Mouse (Mus musculus) heart, postnatal 14 days (tissue): ENCODE data around the gene Magi1. TPM values are rescaled to one million over a fixed set of nuclear protein-coding genes. Genes with fewer than 3 reads are reported as not detected.
"Not testable (repeated sequence)": the region's sequence is repeated elsewhere in the genome, so short reads cannot be mapped to it uniquely, and the experiment has no call there.

ENCODE experiments used
- DNase-seq, 2 experiments: peaks; one replicate each; pipeline ENCODE4 v3.0.0; 2021 to 2022
- intact Hi-C: fragments of 180-260 bp; cut with DNase I; formaldehyde crosslinking; loops from one replicate; pipeline ENCODE4 v1.15.1; 2025
- total RNA-seq, 2 experiments: library from RNA; stranded (reverse); gene quantifications; 2 replicates each; pipeline ENCODE4 v1.2.3; 2021

Gene Magi1
- total RNA-seq, 2 experiments from 2014 or later, result 19.1 to 19.5 TPM

DNA sequence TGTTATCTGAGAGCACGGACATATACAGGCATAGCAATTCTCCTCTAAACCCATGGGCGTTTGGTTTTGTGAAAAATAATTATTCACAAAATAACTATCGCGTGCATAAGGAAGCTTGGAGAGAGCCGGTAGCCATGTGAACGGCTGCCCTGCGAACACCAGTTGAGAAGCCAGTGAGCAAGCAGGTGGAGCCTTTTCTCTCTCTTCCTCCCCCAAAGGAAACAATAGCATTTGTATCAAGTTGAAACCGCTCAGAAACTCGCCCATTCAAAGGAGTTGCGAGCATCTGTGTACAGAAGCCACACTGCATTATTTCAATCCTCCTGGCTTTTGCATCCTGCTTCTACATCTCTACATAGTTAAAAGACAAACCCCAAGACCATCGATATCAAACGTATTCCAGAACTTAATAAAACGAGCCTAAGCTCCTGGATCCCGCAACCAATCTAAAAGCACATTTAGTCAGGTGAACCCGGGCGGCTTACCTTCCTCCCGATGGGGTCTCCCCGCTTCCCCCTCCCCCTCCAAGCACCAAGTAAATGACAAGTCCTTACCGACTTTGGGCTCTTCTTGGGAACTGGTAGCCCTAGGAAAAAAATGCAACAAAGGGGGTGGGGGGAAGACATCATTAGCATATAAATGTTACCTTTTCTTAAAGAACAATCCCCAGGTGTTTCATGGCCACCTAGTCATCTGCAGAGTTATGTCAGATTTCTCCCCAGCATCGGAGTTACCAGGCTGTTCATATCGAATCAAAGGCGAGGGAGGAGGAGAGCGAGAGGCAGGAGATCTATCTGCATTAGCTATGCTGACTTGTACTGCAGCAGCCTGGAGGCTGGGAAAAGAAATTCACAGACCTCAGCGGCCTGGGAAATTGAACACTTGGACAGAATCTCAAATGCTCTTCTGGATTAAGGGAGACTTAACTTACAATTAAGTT lies 566.8 kb downstream of the Magi1 start:
- intact Hi-C loops, result no loop called here
- no peak for DNase-seq

DNA sequence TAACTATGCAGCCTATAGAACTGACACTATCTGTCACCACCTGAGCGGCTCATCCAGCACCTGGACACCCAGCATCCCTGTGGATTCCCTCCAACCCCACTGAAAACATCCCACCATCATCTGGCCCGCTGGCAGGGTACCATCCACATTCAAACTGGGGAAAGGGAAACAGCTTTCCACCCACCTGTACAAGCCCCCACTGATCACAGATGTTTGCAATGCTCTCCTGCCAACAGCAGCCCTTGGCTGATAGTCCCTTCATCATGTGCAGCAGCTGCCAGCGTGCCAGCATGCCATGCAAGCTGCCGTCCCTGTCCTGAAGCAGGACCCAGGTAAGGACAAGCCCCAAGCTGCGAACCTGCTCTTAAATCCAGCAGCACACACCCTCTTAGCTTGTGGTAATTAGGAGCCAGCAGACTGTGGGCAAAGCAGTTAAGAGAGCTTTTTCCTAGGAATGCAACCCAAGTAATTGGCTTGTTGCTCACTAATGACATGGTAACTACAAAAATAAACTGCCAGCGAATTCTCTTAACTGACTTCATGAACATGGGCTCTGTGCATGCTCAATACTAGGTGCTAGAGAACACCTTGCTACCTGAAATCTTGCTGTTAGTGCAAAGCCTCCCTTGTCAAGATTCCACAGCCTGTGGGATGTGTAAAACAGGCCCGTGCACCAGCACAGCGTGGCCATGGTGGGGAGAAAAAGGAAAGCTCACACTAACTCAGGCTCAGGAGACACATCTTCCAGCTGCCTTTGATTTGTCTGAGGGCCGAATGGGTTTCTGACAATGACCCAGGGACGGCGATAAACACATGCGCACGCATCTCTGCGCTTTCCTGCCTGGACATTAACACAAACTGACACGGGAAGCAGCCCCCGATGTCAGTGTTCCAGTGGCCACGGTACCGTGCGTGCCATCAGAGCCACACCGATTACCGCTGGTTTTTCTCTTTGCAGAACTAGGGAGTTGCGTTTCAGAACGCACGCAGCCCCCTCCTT lies 568.2 kb downstream of the Magi1 start:
- intact Hi-C loops, result no loop called here
- no peak for DNase-seq

DNA sequence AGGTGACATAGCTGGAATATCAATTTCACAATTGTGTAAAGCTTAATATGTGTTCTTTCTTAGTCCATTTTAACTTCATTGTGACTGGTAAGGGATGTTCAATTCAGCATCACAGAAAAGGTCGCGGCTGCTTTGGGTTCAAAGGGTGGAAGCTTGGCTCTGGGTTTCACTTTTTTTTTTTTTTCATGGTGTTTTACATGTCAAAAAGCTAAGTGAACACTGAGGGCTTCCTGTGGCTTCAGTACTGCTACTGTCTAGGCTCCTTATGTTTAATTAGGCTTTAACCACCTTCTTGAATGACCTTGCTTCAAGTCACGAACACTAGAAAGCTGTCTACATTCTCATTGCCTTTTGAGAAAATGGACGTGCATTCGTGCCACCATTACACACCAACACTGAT lies 579.4 kb downstream of the Magi1 start:
- intact Hi-C loops, result no loop called here
- no peak for DNase-seq

DNA sequence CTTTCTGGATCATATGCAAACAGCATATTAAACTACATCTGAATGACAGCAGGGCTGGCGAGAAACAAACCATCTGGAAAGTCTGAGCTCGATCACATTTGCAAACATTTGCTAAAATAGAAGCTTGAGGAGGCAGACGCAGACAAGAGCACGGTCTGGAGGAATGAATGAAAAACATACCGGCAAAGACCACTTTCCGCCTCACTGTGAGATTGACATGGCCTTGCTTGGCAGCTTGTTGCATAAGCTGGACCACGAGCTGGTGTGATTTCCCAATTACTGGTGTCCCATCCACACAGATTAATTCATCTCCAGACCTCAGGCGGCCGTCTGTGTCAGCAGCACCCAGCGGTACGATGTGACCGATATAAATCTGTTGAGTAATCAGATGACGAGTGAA lies 584.3 kb downstream of the Magi1 start:
- no peak for DNase-seq
- intact Hi-C loops, result no loop called here

DNA sequence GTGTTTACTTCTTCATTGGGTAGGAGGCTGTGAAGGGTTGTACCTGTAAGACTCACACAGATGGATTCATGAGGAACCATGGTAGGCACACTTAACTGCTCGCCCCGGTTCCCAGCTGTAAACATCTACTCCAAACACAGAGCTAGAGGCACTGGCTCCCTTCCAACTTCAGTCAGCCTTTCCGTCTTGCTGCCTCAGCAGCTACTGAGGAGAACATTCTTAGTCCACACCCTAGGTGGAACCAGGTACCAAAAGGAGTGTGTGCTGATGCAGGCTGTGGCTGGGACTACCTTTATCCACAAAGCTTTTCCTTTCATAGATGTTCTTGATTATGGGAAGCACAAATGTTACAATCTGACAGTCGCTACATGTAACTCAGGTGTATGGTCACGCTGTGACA lies 585.8 kb downstream of the Magi1 start:
- DNase-seq, result no peak
- intact Hi-C loops, result no loop called here

DNA sequence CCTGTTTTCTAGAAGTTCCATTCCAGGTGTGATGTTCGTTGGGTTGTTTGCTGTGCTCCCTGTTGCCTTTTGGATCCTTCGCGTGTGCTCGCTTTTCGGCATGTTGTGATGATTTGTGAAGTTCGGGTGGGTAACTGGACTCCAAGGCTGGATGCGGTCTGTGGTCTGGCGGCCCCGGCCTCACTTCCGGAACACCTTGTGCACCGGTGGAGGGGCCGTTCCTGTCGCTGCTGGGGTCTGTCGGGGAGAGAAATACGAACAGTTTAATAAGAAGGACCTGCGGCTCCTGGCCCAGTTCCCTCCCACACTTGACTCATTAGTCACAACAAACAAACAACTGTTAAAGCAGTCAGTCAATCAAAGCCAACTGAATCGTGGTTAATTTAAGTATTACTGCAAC lies 605.0 kb downstream of the Magi1 start:
- no peak for DNase-seq
- intact Hi-C loops, result no loop called here

DNA sequence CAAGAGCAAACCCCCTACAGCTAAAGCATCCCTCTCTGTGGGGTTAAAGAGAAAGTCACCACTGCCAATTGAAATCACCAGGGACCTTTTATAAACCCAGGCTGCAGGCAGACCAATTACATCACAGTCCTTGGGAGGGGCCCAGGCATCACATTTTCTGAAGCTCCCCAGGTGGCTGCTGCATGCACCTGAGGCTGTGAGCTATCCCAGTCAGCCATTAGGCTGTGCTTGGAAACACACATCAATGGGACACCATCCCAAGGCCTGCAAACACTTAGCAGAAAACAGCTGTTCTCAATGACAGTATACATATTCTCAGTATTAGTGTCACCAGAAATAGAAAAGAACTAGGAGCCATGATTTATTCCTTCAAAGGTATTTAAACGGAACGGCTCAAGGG lies 617.0 kb downstream of the Magi1 start:
- DNase-seq, result no peak
- intact Hi-C loops, result no loop called here

DNA sequence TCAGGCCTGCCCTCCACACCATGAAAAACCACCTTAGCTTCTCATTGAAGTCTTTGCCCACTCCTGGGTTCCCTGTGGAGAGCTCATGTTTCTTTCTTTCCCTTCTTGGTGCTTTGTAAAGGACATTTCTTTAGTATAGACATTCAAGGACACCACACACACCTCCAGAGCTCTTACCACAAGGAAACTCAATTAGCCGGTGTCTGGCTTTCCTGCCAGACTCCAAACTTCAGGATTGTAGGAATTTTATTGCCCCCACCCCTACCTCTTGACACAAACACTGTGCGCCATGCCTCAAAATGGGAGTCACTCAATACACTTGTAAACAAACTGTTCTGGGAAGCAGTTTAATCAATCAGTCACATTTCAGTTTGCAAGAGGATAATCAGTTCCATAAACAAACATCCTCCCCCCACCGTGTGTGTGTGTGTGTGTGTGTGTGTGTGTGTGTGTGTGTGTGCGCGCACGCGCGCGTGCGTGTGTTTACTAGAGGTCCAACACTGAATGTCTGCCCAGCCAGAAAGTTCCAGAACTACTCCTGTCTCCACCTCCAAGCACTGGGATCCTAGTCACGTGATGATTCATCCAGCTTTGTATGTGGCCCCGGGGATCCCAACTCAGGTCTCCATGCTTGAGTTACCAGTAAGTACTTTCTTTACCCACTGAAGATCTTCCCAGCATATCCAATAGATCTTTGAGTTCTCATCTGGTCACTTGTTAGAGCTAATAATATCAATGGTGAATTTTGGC lies 618.5 kb downstream of the Magi1 start:
- intact Hi-C loops, result no loop called here
- no peak for DNase-seq

DNA sequence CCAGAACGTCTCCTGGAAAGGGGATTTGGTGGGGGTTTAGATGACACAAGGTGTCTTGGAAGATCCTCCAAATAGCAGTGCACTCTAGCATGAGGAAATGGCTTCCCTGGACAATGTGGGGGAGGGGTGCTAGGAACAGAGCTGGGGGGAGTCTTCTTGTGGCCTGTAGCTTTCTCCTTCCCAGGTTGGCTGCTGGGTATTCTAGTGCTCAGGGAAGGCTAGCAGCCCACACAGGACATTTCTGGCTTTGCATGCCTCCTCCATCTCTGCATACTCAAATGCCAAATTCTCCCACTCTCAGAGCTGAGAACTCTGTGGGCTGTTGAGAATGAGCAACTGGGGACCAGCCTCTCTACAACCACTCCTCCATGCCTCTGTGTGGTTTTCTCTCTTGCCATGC lies 622.6 kb downstream of the Magi1 start:
- no peak for DNase-seq
- intact Hi-C loops, result no loop called here

DNA sequence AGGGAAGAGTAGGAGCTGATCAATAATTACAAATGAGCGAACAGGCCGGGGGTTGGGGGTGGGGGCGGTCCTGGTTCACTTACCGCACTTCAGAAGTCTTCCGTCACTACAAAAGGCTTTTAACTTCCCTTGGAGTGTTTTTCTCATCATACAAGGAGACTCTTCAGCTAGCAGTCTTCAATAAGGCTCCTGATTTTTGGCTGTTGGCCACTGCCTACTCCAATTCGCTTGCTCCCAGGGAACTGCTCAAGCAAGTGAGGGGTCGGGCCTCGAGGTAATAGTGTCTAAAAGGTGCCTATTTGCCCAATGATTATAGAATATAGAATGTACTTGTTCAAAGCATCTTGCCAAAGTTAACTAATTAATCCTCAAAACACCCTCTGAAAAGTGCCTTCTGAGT lies 624.2 kb downstream of the Magi1 start:
- intact Hi-C loops, result loop anchor here (5.0 kb wide), 1 partner anchor 323 kb away; no protein-coding TSS in a partner anchor
- DNase-seq, result no peak

DNA sequence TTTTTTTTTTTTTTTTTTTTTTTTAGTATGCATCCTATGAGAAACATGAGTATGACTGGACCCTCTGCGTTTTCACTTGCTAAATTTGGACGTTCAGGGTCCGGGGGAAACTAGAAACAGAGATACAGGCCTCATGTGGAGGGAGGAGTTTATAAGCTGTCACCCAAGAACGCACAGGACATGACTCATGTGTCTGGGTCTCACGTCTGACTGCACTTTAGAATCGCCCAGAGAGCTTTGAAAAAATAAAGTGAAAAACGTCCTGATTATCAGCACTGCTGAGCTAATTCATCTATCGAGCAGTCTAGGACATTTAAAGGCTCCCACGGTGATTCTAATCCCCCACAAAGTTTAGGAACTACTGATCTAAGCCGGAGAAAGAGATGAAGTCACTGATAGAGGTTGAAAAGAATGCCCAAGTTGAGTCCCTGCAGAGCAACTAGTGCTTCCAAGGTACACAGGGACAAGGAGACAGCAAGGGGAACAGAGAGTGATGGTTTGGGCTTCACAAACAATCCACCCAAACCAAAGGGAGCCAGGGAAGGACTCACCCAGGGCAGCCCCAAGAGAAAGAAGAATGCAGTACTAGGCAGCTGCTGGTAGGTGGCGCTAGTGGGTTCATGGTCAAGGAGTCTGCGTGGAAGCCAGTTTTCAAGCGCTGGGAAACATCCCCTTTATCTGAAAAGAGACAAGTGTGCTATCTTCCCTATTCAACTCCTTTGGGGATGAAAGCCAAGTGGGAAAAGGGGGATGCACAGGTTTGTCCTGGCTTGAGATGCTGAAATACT lies 626.3 kb downstream of the Magi1 start:
- DNase-seq, result peak; percentile 81 to 84
- intact Hi-C loops, result loop anchor here (5.0 kb wide), 1 partner anchor 325 kb away; no protein-coding TSS in a partner anchor

DNA sequence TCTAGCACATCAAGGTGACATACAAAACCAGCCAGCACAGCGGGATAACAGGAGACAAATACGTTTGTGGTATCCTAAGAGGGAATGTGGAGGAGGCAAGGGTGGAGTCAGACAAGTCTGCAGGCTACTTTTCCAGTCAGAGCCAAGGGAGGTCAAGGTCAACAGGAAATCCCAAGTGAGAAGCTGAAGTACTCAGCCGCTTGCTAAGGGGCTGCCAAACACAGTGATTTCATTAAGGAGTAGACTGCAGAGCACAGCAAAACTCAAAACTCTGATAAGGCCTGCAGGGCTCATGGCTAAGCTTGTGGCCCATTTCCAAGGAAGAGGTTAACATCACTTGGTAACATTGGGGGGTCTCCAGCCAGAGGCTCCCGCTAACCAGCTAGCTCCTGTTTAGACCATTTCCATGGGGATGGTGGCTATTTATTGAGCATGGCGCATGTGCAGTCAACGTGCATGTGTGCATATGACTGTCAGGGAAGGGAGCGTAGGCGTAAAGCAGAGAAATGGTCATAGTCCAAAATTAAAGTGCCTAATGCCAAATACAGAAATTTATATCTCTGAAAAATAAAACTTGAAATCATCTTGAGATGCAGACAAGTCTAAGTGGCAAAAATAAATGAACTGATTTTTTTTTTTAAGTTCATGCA lies 635.0 kb downstream of the Magi1 start:
- peak; percentile 62 to 78 for DNase-seq
- intact Hi-C loops, result no loop called here

DNA sequence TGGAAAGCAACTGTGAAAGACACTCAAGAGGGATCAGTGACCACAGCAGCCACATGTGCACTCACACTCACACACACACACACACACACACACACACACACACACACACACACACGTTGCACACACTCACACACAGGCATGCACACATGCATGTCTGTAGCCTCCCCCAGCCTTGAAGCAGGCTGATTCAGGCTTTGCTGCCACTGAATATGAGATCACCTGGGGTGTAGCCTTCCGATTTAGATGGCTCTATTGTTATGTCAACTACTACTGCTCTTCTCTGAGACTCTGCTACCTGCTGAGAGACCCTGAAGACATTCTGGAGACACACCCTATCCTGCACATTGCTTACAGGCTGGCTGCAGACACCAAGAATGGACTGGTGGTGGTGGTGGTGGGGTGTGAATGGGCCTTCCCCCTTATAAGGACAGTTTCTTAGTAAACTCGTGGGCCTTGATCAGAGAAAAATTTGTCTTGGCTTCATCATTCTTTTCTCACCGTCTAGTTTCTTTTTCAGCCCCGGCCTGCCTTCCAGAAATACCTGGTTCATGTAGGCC lies 653.9 kb downstream of the Magi1 start:
- intact Hi-C loops, DNase-seq: not testable (repeated sequence)

DNA sequence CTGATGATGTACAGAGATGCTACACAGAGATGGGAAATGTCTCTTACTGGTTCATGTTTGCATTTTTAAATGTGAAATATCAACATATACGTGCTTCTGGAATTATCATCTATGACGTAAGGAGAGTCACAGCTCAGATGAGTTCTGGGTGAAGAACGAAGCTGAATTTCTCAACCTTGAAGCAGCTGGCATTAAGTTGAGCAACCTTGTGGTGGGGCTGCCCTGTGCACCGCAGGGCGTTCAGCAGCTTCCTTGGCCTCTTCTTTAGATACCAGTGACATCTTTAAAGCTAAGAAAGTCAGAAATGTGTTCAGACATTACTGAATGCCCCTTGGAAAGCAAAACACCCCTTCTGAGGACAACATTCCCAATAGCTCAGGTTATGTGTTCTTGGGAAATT lies 656.5 kb downstream of the Magi1 start:
- intact Hi-C loops, result no loop called here

More for the DNA sequence above, 656.5 kb downstream of the Magi1 start:
- DNase-seq, result no peak

Other genes with a start within 250 kb of the Magi1 start
- 10 to 100 TPM; 11.4 to 14.6 TPM for gene Slc25a26, start 216.4 kb upstream of the Magi1 start, total RNA-seq